Mouse (Mus musculus): ENCODE measurements around the gene Fxyd2.

Fxyd2 gene

GRCm38 (mm10) chr9:45407706-45408675, 8.5 kb downstream of the Fxyd2 start:
- no peak for TF ChIP-seq GATA4 (IDR thresholded peaks at IDR 0.05; ENCODE audit: insufficient replicate concordance, low read length)

DNA sequence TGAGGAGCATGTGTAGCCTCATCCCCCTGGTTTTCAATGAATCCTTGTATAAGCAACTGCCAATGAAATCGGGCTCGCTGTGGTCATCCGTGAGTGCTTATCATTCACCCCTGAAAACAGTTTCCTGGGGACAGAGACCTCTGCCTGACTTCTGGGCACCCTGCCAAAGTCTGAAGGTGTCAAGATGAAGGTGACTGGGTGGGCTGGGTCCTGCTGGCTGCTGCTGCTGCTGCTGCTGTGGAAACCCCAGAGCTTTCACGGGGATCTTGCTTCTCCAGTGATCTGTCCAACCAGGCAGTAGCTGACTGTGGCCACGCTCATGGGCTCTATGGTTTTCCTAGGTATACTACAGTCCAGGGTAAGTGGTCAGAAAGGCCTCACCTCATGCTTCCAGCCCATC, 10.7 kb downstream of the Fxyd2 start:
- TF ChIP-seq GATA4 (IDR thresholded peaks at IDR 0.05; ENCODE audit: insufficient replicate concordance, low read length) = no peak

- no peak for TF ChIP-seq GATA4 (IDR thresholded peaks at IDR 0.05; ENCODE audit: insufficient replicate concordance, low read length)
These were observed 11.1 kb downstream of the Fxyd2 start for GRCm38 (mm10) chr9:45410614-45411013.

DNA sequence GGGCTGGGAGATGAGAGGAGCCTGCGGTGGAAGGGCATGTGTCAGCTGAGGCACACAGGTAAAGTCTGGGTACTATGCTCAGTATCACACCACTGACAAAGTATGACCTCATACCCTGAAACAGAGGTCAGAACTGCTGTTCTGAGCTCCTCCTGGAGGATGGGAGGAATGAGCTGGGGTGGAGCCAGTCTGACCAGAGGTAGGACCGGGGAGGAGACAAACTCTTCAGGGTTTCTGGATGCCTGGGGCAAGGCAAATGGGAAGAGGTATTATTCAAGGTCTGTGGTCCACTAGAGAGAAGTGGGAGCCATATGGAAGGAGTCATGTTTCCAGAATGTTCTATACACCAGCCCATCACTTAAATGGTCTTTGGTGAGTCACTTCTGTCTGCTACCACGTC, 11.6 kb downstream of the Fxyd2 start:
- no peak for TF ChIP-seq GATA4 (IDR thresholded peaks at IDR 0.05; ENCODE audit: insufficient replicate concordance, low read length)

DNA sequence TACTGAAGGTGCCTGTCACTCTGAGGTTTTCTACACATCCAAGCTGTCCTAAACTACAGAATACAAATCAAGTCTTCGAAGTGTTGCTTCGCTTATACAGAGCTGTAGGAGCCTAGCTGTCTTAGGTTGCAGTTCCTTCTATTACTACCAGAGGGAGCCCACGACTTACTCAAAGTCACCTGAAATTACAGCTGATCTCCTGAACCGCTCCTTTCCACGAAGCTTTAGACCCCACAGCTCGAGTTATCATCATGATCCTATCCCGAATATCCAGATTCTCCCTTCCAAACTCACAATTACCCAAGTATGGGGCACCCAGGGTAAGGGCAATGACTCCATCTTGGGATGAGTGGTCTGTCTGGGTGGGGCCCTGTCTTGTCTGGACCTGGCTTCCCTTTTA, 12.3 kb downstream of the Fxyd2 start:
- TF ChIP-seq GATA4 (IDR thresholded peaks at IDR 0.05; ENCODE audit: insufficient replicate concordance, low read length) = no peak

- no peak for TF ChIP-seq GATA4 (IDR thresholded peaks at IDR 0.05; ENCODE audit: insufficient replicate concordance, low read length)
These were observed 12.8 kb downstream of the Fxyd2 start for GRCm38 (mm10) chr9:45412287-45412686.

DNA sequence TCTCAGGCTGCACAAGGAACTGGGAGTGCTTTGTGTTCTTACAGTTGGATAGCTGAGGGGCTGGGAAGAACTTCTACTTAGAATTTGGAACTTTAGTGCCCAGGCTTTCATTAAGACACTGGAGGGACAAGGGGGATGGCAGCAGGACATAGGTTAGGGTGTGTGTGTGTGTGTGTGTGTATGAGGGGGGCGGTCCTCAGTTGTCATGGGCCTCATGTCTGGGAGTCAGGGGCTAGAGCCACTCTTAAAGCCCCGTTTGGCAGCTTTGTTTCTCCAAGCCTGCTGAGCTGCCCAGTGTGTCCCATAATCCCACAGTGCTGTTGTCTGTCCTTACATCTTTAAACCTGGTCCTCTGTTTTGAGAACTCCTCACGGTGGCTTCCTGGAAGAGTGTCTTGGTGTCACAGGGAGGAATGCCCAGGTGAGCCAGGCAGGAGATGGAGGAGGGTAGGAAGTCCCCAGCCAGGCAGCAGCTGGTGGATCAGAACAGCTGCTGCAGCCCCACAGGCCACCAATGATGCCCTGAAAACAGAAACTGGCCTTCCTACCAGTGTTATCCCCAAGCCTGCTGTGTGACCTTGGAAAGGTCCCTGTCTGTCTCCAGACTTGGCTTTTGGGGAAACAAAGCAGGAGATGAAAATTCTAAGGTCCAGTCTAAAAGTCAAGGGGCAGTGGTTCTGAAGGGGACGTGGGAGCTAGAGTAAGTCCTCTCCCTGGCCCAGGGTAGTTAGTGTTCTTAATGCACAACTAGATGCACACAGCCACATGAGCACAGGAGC, 13.4 kb downstream of the Fxyd2 start:
- no peak for TF ChIP-seq GATA4 (IDR thresholded peaks at IDR 0.05; ENCODE audit: insufficient replicate concordance, low read length)

DNA sequence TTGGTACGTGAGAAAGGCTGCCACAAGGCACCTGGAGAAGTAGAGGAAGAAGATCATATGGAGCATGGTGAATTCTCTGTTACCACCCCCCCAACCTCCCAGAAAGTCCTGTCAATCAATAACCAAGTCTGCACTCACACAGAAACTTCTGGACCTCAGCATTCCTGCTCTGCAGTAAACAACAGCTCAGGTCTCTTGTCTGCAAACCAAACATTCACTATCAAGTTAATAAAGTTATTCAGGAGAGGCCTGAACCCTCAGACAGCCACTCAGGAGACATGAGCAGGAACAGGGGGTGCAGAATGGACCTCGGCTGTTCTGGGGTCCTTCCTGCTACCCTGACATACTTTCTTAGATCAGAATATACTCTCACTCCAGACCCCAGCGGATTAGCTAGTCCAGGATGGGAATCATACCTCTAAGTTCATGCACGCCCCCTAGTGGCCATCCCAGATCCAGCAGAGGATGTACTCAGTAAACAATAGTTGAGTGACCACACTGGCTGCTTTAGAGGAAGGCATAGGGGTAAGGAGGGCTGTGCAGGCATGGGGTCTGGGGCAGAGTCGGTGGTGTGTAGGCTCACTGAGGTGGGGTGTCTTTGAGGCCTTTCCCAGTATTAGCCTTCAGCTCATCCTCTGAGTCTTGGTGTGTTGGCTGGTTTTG, 14.1 kb downstream of the Fxyd2 start:
- no peak for TF ChIP-seq GATA4 (IDR thresholded peaks at IDR 0.05; ENCODE audit: insufficient replicate concordance, low read length)

DNA sequence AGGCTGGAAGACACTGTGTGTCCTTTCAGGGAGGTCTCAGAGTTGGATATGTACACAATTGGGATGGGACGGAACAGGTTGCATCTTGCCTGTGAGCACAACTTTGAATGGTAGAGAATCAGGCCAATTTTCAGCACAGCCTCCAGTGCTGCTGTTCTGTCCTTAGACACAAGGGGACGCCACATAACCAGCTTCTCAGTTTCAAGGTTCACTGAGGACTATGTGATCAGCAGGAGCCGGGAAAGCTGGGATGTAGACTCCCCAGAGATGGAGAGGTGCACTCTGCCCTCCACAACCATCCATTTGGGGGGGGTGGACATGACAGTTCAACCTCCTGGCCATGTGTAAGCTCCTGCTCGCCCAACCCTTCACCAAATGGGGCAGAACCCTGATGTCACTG, 16.4 kb downstream of the Fxyd2 start:
- TF ChIP-seq GATA4 (IDR thresholded peaks at IDR 0.05; ENCODE audit: insufficient replicate concordance, low read length) = no peak

DNA sequence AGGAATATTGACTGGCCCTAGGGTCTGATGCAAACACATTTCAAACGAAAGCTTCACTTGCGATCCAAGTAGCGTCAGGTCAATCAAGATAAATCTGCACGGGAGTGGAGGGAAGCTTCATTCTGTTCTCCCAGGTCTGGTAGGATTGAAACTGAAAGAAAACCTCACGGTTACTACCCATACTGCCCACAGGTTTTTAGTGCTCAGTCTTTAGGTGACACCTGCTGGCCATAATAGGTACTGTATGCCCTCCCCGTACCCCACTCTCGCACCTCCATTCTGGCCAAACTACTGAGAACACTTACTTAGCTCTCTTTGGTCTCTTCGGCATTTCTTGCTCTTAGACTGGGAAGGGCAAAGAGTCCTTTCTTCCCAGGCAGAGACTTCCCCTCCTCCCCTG, 17.8 kb downstream of the Fxyd2 start:
- no peak for TF ChIP-seq GATA4 (IDR thresholded peaks at IDR 0.05; ENCODE audit: insufficient replicate concordance, low read length)

DNA sequence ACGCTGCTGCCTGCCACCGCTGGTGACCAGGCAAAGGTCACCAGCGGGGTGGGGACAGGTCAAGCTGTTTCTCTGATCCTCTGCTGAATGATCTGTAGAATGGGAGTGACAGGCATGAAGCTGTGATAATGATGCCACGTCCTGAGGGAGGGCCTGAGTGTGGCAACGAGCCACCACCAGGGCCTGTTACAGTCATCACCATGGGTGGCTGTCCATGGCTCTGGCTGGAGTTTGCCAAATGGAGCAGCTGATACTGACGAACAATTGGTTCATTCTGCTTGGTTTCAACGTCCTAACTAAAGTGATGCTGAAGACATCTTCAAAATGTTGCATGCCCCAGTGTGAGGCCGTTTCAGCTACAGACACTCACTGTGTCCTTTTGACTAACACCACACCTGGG, 18.8 kb downstream of the Fxyd2 start:
- no peak for TF ChIP-seq GATA4 (IDR thresholded peaks at IDR 0.05; ENCODE audit: insufficient replicate concordance, low read length)

DNA sequence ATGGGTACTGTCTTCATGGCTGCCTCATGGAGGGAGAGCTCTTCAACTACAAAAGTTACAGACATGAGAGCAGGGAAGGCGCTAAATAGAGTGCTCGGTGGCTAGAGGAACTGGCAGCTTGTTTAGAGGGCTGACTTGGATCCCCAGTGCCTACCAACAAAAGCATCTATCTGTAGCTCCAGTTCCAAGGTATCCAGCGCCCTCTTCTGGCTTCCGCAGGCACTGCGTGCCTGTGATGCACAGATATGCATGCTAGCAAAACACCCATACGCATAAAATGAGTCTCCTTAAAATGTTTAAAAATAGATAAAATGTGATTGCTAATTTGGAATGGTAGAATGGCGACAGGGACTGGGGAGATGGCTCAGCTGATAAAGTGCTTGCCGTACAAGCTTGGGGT, 21.7 kb downstream of the Fxyd2 start:
- no peak for TF ChIP-seq GATA4 (IDR thresholded peaks at IDR 0.05; ENCODE audit: insufficient replicate concordance, low read length)

DNA sequence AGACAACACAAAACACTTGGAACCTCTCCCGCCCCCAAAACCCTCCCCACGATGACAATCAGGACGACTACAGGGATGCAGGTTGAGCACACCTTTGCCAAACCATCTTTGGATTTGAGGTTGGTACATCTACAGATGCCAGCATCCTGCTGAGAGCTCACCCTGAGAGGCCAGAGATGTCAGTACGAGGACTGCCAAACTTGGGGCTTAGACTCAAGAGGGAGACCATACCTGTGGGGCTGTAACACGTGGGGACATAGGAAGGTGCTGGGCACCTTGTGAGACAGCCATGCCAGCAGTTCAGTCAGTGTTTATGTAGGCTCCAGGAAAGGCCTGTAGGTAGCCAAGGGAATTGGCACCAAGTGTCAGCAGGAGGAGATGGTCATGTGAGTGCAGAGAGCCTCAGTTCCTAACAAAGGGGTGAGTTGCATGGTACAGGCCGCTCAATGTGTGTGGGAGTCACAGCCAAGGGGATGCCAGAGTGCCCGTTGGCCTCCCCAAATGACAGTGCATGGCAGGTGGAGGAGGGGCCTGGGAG, 23.4 kb downstream of the Fxyd2 start:
- no peak for TF ChIP-seq GATA4 (IDR thresholded peaks at IDR 0.05; ENCODE audit: insufficient replicate concordance, low read length)

DNA sequence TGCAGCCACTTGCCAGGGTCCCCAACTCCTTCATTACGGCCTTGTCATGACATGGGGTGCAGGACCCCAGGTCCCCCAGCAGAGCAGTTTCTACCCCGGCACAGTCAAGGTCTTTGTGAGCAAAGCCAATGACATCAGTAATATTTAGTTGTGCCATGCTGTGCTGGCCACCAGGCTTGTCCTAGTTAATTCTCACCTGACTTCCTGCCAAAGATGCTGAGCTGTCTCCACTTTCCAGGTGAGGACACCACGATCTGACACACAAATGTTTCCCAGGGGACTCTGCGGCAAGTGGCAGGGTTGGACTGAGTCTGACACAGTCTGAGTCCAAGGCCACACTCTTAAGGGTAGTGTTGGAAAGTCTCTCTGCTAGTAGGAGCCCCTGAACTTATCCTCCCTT, 27.0 kb downstream of the Fxyd2 start, which contains the start of gene Dscaml1:
Gene Dscaml1 (plus strand): TSS at position 173 of the 400 bp plus-strand sequence.
- TF ChIP-seq GATA4 (IDR thresholded peaks at IDR 0.05; ENCODE audit: insufficient replicate concordance, low read length) = no peak

- TF ChIP-seq GATA4 (IDR thresholded peaks at IDR 0.05; ENCODE audit: insufficient replicate concordance, low read length) = no peak
These were observed 29.9 kb downstream of the Fxyd2 start for GRCm38 (mm10) chr9:45429392-45429791.

Data from liver, adult (tissue).